Mouse (Mus musculus) liver, embryonic 11.5 days (tissue): Measurements from ENCODE around the gene Celf5. TPM values are rescaled to one million over a fixed set of nuclear protein-coding genes. Genes with fewer than 3 reads are reported as not detected.

Experiments
- ATAC-seq: fragments of 200-750 bp; cut with Nextera tagmentation; replicated peaks from 2 replicates; pipeline ENCODE4 v1.8.0; 2017; ENCODE audit warnings: moderate number of reproducible peaks, mild to moderate bottlenecking, moderate TSS enrichment, moderate library complexity; ENCODE audit not compliant: low FRiP score
- DNase-seq: peaks from one replicate; pipeline ENCODE4 v3.0.0-alpha.2; 2017; ENCODE audit warnings: low spot score
- H3K27ac ChIP-seq: fragments of 300-500 bp; sonication (generic); 2 replicates; pipeline ENCODE4 v1.5.1; 2014; ENCODE audit warnings: mild to moderate bottlenecking, low read depth, low read length, control low read depth
- H3K27me3 ChIP-seq: fragments of 300-500 bp; sonication (generic); replicated peaks from 2 replicates; pipeline ENCODE4 v1.6.1; 2014; ENCODE audit warnings: low read length, mixed read lengths; ENCODE audit not compliant: control insufficient read depth, insufficient read depth
- H3K36me3 ChIP-seq: fragments of 300-500 bp; sonication (generic); 2 replicates; pipeline ENCODE4 v1.6.1; 2014; ENCODE audit warnings: mild to moderate bottlenecking, low read length, moderate library complexity, mixed read lengths; ENCODE audit not compliant: control insufficient read depth, insufficient read depth
- H3K4me1 ChIP-seq: fragments of 300-500 bp; sonication (generic); replicated peaks from 2 replicates; pipeline ENCODE4 v1.6.1; 2014; ENCODE audit warnings: low read length, mixed read lengths; ENCODE audit not compliant: control insufficient read depth, insufficient read depth
- H3K4me2 ChIP-seq: fragments of 300-500 bp; sonication (generic); 2 replicates; pipeline ENCODE4 v1.6.1; 2014; ENCODE audit warnings: mild to moderate bottlenecking, control low read depth, moderate library complexity
- H3K4me3 ChIP-seq: fragments of 300-500 bp; sonication (generic); 2 replicates; pipeline ENCODE4 v1.5.1; 2014; ENCODE audit warnings: low read depth, low read length, control low read depth
- H3K9ac ChIP-seq: fragments of 300-500 bp; sonication (generic); 2 replicates; pipeline ENCODE4 v1.6.1; 2014; ENCODE audit warnings: low read depth, low read length, control low read depth
- H3K9me3 ChIP-seq: fragments of 300-500 bp; sonication (generic); 2 replicates; pipeline ENCODE4 v1.6.1; 2016; ENCODE audit warnings: low read length, inconsistent platforms, mixed read lengths; ENCODE audit not compliant: control insufficient read depth
- WGBS: fragments of 180-500 bp; shearing (Covaris S2); extraction: QIAGEN DNeasy Blood & Tissue Kit; methylation state at CpG from one replicate; pipeline ENCODE4 v1.1.7; 2014; 5-methylcytosine and 5-hydroxymethylcytosine counted together
- polyA plus RNA-seq: library from polyadenylated mRNA; unstranded; fragments of >200 nt; fragmentation: Nextera tagmentation; extraction: Ambion mirVana; gene quantifications from 2 replicates; pipeline ENCODE4 v1.2.1, GENCODE M21; 2014

Gene Celf5
- polyA plus RNA-seq, 1 experiment from 2014 or later, result not detected

DNA sequence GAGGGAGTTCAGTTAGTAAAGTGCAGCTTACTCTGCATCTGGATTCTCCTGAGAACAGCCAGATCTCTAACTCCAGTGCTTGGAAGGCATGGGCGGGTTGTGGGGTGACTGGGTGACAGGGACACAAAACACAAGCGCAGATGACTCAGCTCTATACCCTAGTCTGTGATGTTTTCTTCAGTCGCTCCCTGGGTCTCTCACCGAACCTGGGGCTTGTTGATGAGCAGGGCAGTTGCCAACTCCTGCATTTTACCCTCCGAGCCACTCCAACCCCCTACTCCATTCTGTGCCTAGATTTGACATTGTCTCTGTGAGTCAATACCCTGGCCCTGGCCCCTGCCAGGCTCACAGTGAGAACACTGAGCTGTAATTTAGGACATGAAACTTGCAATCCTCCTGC lies 19.4 kb upstream of the Celf5 start:
- no peak overlapping the region for H3K9ac ChIP-seq
- no peak overlapping the region for H3K4me3 ChIP-seq
- H3K9me3 ChIP-seq, result no peaks in the 10 kb centered on the region
- no peak overlapping the region for H3K4me2 ChIP-seq
- H3K4me1 ChIP-seq, result peaks cover 30% of the 10 kb centered on the region
- ATAC-seq (no peak), DNase-seq (no peak)
- H3K36me3 ChIP-seq, result no peaks in the 10 kb centered on the region
- no peaks in the 10 kb centered on the region for H3K27me3 ChIP-seq
- H3K27ac ChIP-seq, result no peak overlapping the region
- 80% methylated on average over 5 of the region's 5 CpGs for WGBS

DNA sequence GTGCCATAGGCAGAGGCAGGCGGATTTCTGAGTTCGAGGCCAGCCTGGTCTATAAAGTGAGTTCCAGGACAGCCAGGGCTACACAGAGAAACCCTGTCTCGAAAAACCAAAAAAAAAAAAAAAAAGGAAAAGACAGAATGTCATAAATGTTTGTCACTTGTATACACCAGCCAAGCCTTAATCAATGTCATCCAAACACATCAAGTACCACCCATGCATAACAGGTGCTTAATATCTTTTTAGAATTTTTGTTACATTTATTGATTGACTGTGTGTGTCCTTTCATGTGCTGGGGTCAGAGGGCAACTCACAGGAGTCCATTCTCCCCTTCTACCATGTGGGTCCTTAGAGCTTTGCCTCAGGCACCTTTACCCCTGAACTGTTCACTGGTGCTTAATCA lies 17.5 kb upstream of the Celf5 start, which contains the start of gene S1pr4:
Gene S1pr4 (minus strand): TSS at position 101 of the 400 bp plus-strand sequence.
- Histone ChIP-seq H3K27ac (peak within 1 kb of the TSS; percentile 62; the same call in 1 of the 2 replicates), H3K9me3 (no peaks in the 10 kb centered on the region), H3K4me1 (peaks cover 36% of the 10 kb centered on the region), H3K27me3 (no peaks in the 10 kb centered on the region), H3K4me3 (peak within 1 kb of the TSS; percentile 92), H3K4me2 (peak within 1 kb of the TSS; percentile 78), H3K36me3 (no peaks in the 10 kb centered on the region), H3K9ac (peak within 1 kb of the TSS; percentile 42)
- no peak for ATAC-seq
- 80% methylated on average over 3 of the region's 3 CpGs for WGBS
- no peak for DNase-seq

DNA sequence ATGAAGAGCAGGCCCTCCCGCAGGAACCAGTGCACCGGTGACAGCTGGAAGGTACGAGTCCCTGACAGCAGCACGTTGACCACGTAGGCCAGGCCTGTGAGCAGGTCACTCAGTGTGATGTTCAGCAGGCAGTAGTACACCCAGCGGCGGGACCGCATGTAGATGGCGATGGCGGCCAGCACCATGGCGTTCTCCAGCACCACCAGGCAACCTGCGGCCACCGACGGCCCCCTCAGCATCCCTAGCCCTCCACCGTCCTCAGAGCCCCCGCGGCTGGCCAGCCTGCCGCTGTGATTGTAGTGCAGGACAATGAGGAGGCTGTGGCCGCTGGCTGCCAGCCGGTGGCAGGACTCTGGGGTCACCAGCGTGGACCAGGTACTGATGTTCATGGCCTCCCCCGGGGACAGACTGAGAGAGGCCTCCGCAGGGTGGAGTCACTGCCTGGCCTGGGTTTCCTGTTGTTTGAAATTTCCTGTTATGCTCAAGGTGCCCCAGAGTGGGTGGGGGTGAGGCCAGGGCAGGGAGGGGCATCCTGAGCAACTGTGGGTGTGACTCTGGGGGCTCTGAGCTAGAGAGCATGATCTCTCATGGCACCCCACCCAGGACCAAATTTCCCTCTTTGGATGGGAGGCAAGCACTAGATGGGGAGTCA lies 16.9 kb upstream of the Celf5 start:
- H3K4me1 ChIP-seq, result peaks cover 42% of the 10 kb centered on the region
- H3K36me3 ChIP-seq, result no peaks in the 10 kb centered on the region
- H3K27me3 ChIP-seq, result no peaks in the 10 kb centered on the region
- H3K4me2 ChIP-seq, result peak overlapping the region; percentile 78
- H3K4me3 ChIP-seq, result peak overlapping the region; percentile 92
- DNase-seq (no peak), ATAC-seq (no peak)
- H3K9ac ChIP-seq, result peak overlapping the region; percentile 42
- no peaks in the 10 kb centered on the region for H3K9me3 ChIP-seq
- H3K27ac ChIP-seq, result peak overlapping the region; percentile 62; the same call in 1 of the 2 replicates
- 66% methylated on average over 23 of the region's 23 CpGs for WGBS

DNA sequence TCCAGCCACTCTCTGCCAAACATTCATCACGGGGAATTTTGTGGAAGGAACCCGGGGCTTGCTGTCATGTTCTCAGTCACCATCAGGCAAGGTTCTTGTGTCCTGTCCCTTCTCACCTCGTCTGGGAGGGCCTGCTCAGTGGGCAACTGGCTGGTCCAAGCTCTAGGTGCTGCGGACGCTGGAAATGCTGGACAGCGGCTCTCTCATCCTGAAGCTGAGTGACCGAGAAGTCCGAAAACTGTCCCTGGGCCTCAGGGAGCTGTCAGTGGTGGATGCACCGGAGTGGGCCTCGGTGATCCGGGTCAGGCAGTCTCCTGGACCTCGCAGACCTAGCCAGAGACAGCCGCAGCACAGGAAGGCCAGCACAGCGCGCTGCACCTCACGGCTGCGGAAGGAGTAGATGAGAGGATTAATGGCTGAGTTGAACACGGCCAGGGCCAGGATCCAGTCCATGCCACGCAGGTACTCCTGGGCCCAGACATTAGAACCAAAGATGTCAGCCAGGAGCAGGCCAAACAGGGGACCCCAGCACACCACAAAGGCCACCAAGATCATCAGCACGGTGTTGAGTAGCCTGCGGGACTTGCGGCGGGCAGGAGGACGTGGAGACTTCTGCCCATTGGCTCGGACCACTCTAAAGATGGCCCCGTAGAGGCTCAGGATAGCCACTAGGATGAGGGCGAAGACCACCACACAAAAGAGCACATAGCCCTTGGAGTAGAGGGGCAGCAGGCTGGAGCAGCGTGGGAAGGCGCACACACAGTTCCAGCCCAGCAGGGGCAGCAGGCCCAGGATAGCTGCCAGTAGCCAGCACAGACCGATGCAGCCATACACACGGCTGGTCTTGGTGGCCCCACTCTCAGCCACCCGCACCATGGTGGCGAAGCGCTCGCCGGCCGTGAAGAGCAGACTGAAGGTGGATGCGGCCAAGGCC lies 16.1 kb upstream of the Celf5 start:
- Histone ChIP-seq H3K27me3 (no peaks in the 10 kb centered on the region), H3K4me3 (peak overlapping the region; percentile 92), H3K4me2 (peak overlapping the region; percentile 78), H3K36me3 (0 out of 2 replicates have a peak, but pooled peaks cover 2% of the 10 kb centered on the region), H3K9ac (peak overlapping the region; percentile 64), H3K27ac (peak overlapping the region; percentile 62; the same call in 1 of the 2 replicates), H3K9me3 (no peaks in the 10 kb centered on the region), H3K4me1 (peaks cover 47% of the 10 kb centered on the region)
- no peak for ATAC-seq
- DNase-seq, result no peak
- WGBS, result 80% methylated on average over 38 of the region's 38 CpGs

DNA sequence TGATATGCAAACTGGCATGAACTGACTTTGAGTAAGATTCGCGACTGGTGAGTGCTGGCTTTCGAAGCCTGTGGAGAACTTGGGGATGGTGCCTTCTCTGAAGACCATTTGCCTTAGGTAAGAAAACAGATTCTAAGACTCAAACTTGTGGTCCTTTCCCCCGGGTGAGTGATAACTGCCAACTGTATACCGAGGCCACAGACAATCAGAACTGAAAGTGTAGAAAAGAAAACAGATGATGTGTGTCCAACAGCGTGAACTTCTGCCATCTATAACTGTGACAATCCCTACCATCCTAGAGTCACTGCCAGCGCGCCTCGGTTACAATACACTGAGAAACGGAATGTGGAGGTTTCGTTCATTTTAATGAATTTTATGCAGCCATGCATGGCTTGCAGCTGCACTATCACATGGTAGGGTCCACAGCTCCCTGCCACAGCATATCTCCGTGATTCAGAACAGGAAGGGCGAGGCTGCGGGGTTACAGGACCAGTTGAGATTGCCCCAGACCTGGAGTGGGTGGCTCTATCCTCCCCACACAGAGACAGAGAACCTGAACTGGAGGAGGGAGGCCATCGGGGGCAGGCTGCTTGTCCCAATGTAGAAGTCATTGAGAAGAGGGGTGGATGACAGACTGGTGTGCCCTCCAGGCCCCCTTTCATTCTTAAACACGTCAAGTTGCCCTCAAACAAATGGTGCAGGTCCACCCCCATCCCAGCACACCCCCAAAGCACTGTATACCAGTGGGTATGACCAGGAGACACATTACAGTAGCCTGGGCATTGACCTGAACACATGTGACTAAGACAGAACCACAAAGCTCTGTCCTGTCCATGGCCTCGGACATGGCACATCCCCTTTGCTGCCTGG lies 15.1 kb upstream of the Celf5 start:
- ATAC-seq, result peak; percentile 18; the same call in 1 of the 2 replicates
- H3K9ac ChIP-seq, result peak overlapping the region; percentile 64

DNA sequence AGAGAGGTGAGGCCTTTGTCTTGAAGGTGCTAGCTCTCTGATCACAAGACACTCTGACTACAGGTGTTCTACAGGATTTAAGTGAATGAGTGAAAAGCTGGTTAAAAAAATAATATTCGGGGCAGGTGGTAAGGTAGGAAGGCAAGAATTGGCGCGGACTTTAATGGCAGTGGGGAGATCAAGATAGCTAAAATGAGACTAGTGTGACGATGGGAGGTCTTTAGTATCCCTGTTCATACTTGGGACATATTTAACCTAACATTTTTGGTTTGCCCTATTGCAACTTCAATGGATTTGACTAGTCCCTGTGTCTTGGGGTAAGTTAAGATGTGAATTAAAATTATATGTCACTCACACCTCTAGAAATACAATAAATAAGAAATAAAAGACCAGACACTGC lies 14.5 kb upstream of the Celf5 start:
- WGBS, result 28% methylated on average over 4 of the region's 4 CpGs
- Histone ChIP-seq H3K4me2 (peak overlapping the region; percentile 78), H3K4me3 (peak overlapping the region; percentile 92), H3K27me3 (no peaks in the 10 kb centered on the region), H3K9me3 (no peaks in the 10 kb centered on the region), H3K9ac (peak overlapping the region; percentile 64), H3K36me3 (peaks cover 10% of the 10 kb centered on the region), H3K27ac (peak overlapping the region; percentile 62), H3K4me1 (peaks cover 44% of the 10 kb centered on the region)
- DNase-seq (no peak), ATAC-seq (no peak)

More for the DNA sequence above, 15.1 kb upstream of the Celf5 start:
- 56% methylated on average over 17 of the region's 17 CpGs for WGBS
- Histone ChIP-seq H3K36me3 (peaks cover 8% of the 10 kb centered on the region), H3K4me1 (peaks cover 47% of the 10 kb centered on the region), H3K4me2 (peak overlapping the region; percentile 78), H3K27me3 (no peaks in the 10 kb centered on the region), H3K4me3 (peak overlapping the region; percentile 92), H3K27ac (peak overlapping the region; percentile 62), H3K9me3 (no peaks in the 10 kb centered on the region)
- no peak for DNase-seq

DNA sequence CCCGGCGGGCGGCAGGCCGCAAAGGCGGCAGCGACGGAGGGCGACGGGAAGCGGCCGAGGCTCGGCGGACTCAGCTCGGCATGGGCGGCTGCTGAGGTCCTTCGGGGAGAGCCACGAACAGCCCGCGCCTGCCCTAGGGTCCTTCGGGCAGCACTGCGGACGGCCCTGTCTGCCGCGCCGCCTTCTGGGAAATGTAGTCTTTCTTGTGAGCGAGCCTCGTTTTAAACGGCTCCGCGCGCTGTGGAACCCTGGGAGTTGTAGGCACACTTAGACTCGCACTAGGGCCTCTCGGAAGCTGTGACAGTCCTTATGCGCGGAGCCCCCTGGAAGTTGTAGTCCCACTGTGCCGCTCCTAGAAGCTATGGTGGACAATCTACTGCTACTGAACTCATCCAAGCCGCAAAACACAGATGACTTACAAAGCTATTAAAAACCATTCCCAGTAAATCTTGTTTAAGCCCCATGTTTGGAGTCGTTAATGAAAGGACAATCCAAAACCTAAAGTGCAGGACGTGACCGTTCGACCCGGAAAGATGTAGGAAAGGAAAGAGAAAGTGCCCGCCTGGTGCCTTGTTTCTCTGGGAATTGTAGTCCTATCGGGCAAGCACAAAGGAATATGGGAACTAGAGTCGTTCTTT lies 13.9 kb upstream of the Celf5 start, which contains the start of gene Ncln:
Gene Ncln (minus strand): TSS at position 129 of the 638 bp plus-strand sequence.
- Histone ChIP-seq H3K9ac (peak within 1 kb of the TSS; percentile 95), H3K4me2 (peak within 1 kb of the TSS; percentile 78), H3K27me3 (no peaks in the 10 kb centered on the region), H3K4me1 (peaks cover 44% of the 10 kb centered on the region), H3K4me3 (peak within 1 kb of the TSS; percentile 92), H3K36me3 (peaks cover 14% of the 10 kb centered on the region), H3K27ac (peak within 1 kb of the TSS; percentile 74), H3K9me3 (no peaks in the 10 kb centered on the region)
- WGBS, result under 1% methylated on average over 45 of the region's 45 CpGs
- DNase-seq (peak; percentile 98), ATAC-seq (peak; percentile 94)
